Comparison of ENCODE assay signal across 14 mouse cellular contexts in genomic region chr1:159415656-159416055, GRCm38 (mm10).
DNase-seq lines count a peak whose midpoint lies in the region; TF ChIP-seq lines count a peak whose summit lies in the region.
"Had no signal": no experiment of that assay in that cellular context is flagged by ENCODE, and none has a peak within 500 bp of the region (broad histone marks: within the 10 kb centered on the region; RNA-seq: fewer than 3 reads in every experiment).

No protein-coding gene starts in this region.

- no peak for TF ChIP-seq CTCF in brain, embryonic 14.5 days (IDR thresholded peaks at IDR 0.05; ENCODE audit: borderline replicate concordance, extremely low read depth, insufficient read depth, insufficient read length)

- intact Hi-C loops in heart, postnatal 25 days (cut with DNase I): loop anchor here (10.0 kb wide), 1 partner anchor 259 kb away; no protein-coding TSS in a partner anchor
- intact Hi-C loops in heart, postnatal 10 days (cut with DNase I): no loop called here

- TF ChIP-seq POLR2A in brain, embryonic 14.5 days (IDR thresholded peaks at IDR 0.05; ENCODE audit: borderline replicate concordance, extremely low read depth, insufficient read depth, insufficient read length, poor library complexity, severe bottlenecking): no peak

- peak; percentile 92 for DNase-seq in heart, adult 11 months
- DNase-seq in heart, postnatal 25 days (ENCODE audit: low spot score): no peak
- peak; percentile 52 for DNase-seq in brain, embryonic 14.5 days (ENCODE audit: low read depth)
- DNase-seq in gastrocnemius, postnatal 25 days: peak; percentile 42
- peak; percentile 43 for DNase-seq in heart, postnatal 10 days
- no peak for DNase-seq in adrenal gland, adult 18-20 months (ENCODE audit: low spot score in 2 of 2)
- DNase-seq in embryo, embryonic 11 days: no peak
- DNase-seq in cerebellum, adult 9-10 months: no peak
- DNase-seq: adrenal gland, postnatal 36 days; cerebellum, adult 9-11 months; kidney, adult 18-20 months; kidney, postnatal 10 days; liver, embryonic 13.5 days; thymus, postnatal 25 days had no signal

Comparison
In these comparisons a context has a peak if more than half of its experiments do, and no peak if none do; other contexts are left out.
1. DNase-seq: peak in heart, adult 11 months (single experiment), brain, embryonic 14.5 days (single experiment), gastrocnemius, postnatal 25 days (single experiment) and heart, postnatal 10 days (2 of 2); none in heart, postnatal 25 days (single experiment), adrenal gland, adult 18-20 months (0 of 2), embryo, embryonic 11 days (single experiment) and cerebellum, adult 9-10 months (single experiment).